Mouse (Mus musculus) MN1 (cell line): ENCODE data around the gene Zfp420.
"Not testable (repeated sequence)": the region's sequence is repeated elsewhere in the genome, so short reads cannot be mapped to it uniquely, and the experiment has no call there.

ENCODE experiments used
- DNase-seq: peaks from one replicate; pipeline ENCODE4 v3.0.0-alpha.2; 2016; ENCODE audit warnings: low spot score

Gene Zfp420

GRCm38 (mm10) chr7:29859532-29860517, at the start of gene Zfp420:
Gene Zfp420 (plus strand): TSS chr7:29859979.
- DNase-seq, result peak; percentile 90

GRCm38 (mm10) chr7:29812244-29812643, 47.5 kb upstream of the Zfp420 start:
- no peak for DNase-seq

DNA sequence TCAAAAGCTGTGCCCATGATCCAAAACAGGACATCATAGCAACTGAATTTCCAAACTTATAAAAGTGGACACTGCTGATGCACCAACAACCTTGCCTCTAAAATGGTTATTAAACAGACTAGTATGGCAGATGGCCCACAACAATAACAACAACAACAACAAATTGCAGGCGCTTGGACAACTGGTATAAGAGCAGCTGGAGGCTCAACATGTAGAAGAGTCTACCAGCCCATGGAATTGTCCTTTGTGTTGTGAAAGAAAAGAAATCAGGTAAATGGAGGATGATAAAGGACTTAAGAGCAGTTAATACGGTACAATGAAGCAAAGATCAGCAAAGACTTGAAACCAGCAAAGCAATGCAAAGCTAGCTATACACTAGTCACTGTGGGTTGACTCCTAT, 45.4 kb upstream of the Zfp420 start:
- no peak for DNase-seq

GRCm38 (mm10) chr7:29815061-29815784, 44.6 kb upstream of the Zfp420 start:
- peak; percentile 7 for DNase-seq

DNA sequence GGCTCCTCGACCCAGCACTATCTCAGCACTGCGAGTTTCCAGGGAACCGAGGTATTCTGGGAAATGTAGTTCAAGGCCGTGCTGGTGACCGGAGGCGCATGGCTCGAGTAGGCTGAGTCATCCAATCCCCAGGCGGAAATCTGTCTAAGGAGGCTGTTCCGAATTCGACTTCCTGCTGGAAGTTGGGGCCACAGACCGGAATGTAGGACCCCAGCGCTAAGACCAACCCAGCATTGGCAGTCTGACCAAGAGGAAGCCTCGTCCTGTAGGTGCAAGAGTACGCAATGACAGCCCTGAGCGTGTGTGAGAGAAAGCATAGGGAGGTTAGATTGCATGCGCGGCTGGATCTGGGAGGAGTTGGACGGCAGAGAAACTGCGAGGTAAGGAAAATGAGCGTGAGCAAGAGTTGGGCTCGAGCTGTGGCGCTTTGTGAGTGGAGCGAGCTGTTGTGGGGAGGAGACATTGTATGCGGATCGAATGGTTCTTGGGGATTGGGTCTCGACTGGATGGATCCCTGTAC, 43.8 kb upstream of the Zfp420 start, which contains the start of gene Zfp790:
Gene Zfp790, plus strand, starts transcription at position 205 of the 520 bp plus-strand sequence.
- DNase-seq, result peak; percentile 94

DNA sequence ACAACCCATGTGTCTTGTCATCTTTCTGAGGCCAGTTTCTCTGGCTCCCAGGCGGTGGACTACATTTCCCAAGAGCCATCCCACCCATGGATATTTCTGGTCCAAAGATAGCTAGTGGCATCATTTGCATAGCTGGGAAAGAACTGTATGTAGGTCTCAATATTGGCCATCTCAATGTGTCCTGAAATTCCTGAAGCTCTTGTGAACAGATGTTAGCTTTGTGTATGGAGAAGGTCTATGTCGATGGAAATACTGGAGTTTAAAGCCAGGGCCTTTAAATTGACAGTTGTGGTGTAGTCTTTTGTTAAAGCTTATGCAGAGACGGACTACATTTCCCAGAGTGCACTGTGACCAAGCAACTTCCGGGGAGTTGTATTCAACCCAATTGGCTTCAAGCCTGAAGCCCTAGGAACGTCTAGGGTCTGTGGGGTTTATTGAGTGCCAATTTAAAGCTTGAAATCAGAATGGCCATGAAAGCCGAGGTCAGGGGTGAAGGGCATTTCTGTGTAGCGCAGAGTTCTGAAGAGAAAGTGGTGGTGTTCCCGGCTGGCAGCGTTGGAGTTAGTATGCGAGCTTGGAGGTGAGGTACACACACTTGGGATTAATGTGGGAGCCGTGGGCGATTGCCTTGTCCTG, 41.0 kb upstream of the Zfp420 start:
- peak; percentile 68 for DNase-seq

- no peak for DNase-seq
These were observed 31.8 kb upstream of the Zfp420 start for GRCm38 (mm10) chr7:29828001-29828400.

GRCm38 (mm10) chr7:29829804-29830203, 30.0 kb upstream of the Zfp420 start:
- DNase-seq, result no peak

DNA sequence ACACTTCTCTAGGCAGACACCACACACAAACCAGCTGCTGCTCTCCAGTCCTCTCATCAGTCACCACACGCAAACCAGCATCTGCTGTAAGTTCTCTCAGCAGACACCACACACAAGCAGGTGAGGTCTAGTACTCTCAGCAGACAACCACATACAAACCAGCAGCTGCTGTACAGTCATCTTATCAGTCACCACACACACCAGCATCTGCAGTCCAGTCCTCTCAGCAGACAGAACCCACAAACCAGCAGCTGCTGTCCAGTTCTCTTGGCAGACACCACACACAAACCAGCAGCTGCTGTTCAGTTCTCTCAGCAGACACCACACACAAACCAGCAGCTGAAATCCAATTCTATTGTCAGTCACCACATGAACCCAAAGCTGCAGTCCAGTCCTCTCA, 23.0 kb upstream of the Zfp420 start:
- DNase-seq, result no peak

DNA sequence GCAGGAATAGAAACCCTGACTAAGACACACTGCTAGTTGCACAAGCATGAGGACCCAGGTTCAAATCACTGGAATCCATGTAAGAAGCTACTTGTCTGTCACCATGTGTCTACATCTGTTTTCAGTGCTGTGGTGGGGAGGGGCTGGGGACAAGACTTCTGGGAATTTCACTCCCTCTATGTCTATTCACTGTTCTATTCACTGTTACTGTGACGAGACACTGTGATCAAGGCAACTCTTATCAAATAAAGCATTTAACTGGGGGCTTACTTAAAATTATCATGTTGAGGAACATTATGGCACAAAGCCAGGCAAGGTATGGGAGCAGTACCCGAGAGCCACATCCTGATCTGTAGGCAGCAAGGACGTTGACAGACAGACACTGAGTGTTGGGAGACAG, 20.5 kb upstream of the Zfp420 start:
- no peak for DNase-seq

GRCm38 (mm10) chr7:29842105-29842504, 17.7 kb upstream of the Zfp420 start:
- DNase-seq, result no peak

DNA sequence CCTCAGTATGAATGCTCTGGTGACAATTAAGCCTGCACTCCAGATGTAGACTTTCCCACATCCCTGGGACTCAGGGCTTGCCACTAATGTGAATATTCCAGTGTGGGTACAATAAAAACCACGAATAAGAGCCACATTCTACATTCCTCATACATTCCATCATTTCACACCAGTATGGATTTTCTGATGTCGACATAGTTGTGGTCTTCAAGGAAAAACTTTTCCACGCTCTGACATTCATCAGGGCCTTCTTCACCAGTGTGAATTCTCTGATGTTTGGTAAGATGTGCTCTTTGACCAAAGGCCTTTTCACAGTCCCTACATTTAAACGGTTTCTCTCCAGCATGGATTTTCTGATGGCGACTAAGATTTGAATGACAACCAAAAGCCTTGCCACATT, 15.2 kb upstream of the Zfp420 start:
- DNase-seq, result no peak

GRCm38 (mm10) chr7:29852831-29853218, 7.0 kb upstream of the Zfp420 start:
- no peak for DNase-seq

- peak; percentile 87 for DNase-seq
These were observed 6.4 kb upstream of the Zfp420 start, which contains the start of gene Zfp940 for GRCm38 (mm10) chr7:29853219-29853842. Gene Zfp940 (minus strand): TSS chr7:29853669.

DNA sequence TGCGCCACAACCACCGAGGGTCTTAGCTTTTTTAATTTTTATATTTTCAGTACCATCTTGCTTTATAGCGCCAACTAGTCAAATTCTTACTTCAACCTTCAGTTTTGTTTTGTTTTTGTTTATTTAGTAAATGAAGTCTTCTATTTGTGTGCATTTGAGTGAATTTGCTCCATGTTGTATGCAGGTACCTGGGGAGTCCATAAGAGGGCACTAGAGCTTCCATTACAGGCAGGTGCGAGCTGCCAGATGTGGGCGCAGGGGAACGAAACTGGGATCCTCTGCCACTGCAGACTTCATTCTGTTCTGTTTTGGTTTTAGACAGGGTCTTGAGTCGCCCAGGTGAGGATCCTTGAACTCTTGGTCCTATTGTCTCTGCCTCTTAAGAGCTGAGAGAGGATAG, 1.9 kb downstream of the Zfp420 start:
- peak; percentile 16 for DNase-seq

- no peak for DNase-seq
These were observed 14.5 kb downstream of the Zfp420 start for GRCm38 (mm10) chr7:29874256-29874655.

DNA sequence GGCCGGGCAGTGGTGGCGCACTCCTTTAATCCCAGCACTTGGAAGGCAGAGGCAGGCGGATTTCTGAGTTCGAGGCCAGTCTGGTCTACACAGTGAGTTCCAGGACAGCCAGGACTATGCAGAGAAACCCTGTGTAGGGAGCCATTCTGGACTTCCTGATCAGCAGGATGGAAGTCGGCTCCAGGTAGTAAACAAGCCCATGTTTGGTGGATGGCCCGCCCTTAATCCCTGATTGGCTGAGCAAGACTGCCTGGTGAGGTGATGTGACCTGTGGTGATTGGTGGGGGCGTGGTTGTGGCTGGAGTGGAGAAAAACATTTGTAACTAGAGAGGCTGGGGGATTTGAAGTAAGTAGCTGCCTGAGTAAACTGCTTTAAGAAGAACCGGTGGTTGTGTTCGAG, 17.8 kb downstream of the Zfp420 start:
- DNase-seq, result not testable (repeated sequence)

DNA sequence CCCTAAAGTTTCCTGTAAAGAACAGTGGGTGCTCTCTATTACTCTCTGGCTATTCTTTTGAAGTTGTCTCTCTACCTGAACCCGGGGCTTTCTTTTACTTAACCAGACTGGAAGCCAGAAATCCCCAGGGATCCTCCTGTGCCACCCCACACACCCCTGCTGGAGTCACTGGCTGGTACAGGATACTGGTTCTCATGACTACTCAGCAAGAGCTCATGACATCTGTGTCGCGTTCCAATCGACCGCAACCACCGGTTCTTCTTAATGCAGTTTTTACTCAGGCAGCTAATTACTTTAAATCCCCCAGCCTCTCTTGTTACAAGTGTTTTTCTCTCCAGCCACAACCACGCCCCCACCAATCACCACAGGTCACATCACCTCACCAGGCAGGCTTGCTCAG, 20.3 kb downstream of the Zfp420 start:
- DNase-seq, result no peak

DNA sequence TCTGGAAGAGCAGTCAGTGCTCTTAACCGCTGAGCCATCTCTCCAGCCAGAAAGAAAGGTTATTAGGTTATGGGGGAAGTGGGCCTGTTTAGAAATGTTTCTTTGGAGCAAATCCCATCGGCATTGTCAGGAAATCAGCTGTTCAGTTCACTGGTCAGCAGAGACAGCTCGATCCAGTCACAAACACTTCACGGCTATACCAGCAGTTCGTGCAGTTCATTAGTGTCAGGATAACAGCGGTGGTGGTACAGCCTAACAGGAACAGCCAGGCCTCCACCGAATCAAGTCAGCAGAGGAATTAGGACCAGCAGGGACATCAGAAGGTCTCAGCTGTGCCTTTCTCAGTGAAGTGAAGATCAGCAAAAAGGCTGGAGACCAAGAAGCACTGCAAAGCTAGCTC, 21.1 kb downstream of the Zfp420 start:
- no peak for DNase-seq

DNA sequence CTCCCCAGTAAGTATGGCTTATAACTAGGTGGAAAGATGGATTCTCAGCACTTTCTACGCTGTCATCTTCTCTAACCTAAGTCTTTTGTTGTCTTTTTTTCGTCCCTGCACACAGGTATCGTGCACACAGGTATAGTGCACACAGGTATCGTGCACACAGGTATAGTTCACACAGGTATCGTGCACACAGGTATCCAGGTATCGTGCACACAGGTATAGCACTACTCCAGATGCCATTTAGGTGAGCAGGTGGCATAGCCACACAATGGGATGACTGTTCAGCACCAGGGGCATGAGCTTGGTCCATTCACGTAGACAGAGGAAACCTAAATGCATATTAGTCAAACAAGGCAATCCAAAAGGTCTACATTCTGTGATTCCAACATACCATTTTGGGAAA, 30.7 kb downstream of the Zfp420 start:
- DNase-seq, result no peak

- DNase-seq, result no peak
These were observed 33.0 kb downstream of the Zfp420 start for GRCm38 (mm10) chr7:29892756-29893155.

GRCm38 (mm10) chr7:29898351-29898750, 38.6 kb downstream of the Zfp420 start:
- DNase-seq, result no peak
